Mouse (Mus musculus): ENCODE measurements around the gene Trip6.

Trip6 gene

DNA sequence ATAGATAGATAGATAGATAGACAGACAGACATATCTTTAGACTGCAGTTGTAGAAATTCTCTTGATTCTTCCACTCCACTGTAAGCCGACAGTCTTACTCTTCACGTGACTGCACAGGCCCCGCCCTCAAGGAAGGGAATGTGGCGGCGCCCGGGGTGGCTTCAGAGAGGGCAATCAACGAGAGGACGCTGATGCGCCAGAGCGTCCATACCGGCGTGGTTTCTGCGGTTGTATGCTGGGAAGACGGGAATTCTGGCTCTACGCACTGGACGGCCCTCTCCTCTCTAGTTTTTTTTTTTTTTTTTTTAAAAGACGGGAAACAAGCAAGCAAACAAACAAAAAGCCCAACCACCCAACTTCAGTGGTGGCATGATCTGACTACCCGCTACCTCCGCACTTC lies 24.1 kb upstream of the Trip6 start:
- DNase-seq, result peak; percentile 92 to 95

DNA sequence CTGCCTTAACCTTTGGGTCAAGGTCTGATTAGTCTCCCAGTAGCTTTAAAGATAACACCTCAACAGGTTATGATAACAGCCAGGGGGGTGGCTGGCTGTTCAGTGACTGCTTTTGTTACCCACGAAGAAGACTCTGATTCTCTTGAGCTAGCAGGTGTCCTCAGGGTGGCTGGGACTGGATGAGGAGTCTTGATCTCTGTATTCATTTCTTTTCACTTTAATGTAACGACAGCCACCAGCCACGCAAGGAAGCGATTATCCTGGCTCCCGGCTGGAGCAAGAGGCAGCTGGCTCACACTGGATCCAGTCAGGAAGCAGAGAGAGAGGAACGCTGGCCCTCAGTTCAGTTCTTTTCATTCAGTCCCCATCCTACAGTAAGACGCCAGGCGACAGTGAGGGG lies 23.0 kb upstream of the Trip6 start:
- no peak for DNase-seq

DNA sequence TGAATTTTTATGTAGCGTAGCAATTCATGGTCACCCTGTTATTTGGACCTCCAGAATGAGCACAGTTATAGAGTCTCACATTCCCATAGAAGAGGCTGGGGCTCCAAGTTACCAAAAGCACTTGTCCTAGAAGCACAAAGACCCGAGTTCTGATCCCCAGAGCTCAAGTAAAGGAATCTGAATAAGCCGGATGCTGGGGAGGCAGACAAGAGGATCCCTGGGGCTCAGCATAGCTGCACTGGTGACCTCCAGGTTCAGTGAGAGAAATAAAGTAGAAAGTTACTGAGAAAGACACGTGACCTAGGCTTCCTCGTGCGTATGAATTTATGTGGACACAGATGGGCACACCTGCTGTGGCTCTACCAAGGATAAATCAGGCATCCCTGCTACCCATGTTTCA lies 20.9 kb upstream of the Trip6 start:
- no peak for DNase-seq

DNA sequence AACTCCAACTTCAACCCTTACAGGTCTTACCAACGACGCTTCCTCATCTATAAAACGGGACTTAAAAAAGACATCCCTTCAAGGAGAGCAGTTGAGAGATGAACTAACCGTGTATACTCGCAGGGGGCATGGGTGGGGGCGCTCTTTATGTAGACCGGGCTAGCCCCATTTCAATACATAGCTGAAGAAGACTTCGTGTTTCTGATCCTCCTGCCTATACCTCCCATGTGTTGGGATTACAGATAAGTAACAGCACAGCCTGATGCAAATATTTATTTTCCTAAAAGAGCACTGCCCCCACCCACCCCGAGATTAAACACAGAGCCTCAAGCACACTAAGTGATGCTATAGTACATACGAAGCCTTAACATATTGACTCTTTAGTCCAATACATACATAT lies 20.1 kb upstream of the Trip6 start:
- DNase-seq, result no peak

DNA sequence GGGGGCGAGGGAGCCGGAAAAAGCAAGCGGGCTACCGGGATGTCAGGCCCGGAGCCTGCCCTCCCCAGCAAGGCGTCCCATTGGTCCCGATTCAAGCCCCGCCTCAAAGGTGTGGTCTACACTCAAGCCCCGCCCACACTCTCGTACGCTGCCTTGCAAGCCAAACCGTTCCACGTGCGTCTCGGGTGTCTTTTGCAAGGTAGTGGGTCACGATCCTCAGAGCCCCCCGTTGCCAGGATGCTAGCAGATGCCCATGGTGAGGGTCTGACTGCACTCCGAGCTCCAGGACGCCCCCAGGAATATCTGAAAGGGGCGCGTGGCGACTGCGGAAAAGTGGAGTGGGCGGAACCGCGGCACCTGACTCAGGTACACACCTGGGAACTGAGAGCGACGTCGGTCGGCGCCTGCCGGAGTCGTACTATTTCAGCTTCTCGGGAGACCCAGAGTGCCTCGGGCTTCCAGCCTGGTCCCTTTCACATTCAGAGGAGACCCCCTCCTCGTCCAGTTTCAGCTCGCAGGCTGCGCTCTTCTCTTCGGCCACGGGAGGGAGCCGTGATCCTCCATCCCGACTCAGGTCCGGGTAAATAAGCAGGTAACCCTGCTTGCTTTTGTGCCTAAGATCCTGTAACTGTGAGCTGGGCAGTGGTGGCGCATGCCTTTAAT lies 19.4 kb upstream of the Trip6 start, which contains the start of gene Slc12a9:
Gene Slc12a9, minus strand, starts transcription at position 86 of the 663 bp plus-strand sequence.
- peak; percentile 95 to 99 for DNase-seq

DNA sequence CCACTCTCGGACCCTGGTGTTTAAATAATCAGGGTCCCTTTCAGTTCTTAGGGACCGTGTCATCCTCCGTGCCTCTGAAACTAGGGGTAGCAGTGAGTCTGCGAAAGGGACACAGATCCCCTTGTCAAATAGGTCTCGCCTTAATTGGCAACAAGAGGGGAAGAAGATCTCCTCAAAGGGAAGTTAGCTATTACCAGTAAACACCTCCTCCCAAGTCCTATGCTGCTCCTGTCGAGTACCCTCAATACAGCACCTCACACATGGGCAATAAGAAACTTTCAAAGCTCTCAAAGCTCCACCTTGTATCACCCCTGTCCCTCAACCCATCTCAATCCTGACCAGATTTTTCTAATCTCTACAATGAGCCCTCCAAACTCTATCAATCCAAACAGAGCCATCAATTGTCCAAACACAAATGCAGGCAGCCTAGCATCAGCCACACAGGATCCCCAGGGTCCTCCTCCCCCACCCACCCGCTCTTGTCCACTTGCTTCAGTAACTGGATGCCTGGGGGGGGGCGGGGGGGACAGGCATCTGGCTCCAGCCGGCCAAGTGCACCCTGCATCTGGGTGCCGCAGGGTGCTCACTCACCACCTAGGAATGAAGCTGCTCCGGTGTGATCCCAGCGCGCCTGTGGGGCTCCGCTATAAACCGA lies 18.8 kb upstream of the Trip6 start:
- DNase-seq, result no peak

DNA sequence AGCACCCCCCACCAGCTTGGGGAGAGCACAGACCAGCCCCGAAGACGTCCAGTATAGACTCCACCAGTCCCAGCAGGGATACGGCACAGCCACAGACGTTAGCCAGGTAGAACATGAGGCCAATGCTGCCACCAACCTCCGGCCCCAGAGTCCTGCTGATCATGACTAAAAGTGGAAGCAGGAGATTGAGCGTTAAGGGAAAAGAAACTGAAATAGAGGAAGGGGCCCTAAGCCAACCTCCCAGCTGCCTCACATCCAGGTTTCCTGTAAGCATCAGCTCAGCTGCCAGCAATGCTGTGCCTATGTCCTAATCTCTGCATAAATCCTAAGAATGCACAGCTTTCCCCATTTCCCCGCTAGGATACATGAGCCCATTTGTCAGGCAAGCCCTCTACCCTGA lies 16.7 kb upstream of the Trip6 start:
- no peak for DNase-seq

DNA sequence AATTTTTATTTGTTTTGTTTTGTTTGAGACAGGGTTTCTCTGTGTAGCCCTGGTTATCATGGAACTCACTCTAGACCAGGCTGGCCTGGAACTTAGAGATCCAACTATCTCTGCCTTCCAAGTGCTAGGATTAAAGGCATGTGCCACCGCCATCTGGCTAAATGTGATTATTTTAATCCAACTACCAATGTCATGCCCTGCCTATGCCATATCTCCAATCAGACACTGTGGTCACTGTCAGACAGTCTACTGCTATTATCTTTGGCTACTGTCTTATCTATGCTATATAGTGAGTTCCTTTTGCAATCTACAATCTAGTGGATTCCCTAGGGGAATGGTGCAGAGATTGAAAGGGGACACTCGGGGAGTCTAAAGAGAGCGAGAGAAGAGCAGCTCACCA lies 6.8 kb upstream of the Trip6 start:
- no peak for DNase-seq

DNA sequence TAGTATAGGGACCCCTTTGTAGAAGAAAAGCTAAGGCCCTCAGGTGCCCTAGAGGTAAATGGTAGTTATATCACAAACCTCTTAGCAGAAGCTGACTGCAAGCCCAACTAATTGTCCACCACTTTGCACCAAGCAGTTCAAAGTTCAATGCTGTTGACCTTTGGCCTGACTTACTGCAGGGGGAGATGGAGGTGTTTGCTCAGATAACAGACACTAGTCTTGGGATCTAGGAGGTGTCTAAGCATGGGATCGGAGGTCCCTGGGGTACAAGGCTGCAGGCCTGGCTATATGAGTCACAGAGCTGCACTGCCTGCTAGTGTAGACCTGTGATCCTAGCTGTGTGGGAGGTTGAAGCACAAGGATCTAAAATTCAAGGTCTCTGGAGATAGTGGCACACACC lies 4.4 kb upstream of the Trip6 start:
- no peak for DNase-seq

DNA sequence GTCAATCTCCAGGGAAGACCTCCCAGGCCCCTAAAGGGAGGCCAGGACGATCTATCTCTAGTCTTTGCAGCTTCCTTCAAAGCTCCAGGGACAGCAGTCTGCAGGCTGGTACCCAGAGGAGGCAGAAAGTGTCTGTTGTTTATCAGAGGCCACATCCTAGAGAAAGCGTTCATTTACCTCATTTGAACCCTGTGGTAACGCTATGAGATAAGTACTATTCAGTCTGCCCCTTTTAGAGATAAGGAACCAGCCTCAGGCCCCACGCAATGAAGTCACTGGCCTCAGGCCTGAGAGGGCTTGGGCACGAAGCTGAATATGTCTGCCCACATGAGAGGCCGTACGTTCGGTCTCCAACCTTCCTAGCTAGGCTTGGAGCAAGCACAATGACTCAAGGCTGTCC lies 3.2 kb upstream of the Trip6 start:
- no peak for DNase-seq

DNA sequence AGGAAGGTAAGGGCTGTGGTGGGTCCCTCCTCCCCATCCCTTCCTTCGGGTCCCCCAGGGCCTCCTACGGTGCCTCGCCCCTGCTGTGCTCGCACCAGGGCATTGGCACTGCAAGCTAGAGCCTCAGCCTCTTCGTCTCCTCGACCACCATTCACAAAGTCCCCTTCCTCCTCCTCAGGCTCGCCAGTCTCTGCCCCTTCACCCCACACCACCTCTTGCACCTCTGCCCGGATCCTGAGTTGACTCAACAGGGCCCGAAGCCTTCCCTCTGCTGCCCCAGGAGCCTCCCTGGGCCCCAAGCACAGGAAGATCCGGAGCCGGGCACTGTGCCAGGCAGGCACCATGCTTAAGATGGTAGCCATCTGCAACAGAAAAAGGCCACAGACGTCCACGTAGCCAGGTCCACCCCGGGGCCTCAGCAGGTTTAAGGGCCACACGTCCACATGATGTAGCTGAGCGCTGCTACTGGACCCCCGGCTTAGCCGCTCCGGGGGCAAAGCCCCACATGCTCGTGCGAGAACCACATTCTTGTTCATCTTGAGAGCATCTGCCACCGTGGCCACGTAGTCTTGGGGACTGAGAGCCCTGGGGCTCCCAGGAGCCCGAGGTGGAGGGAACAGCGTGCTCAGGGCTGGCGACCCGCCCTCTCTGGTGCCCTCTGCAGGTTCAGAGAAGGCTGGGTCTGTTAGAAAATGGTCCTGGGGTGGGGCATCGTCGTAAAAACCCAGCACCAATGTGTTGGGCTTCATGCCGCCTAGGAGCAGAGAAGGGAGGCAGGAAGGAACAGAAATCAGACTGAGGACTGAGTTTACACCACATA lies 1.1 kb upstream of the Trip6 start:
- DNase-seq, result peak; percentile 42 to 68

DNA sequence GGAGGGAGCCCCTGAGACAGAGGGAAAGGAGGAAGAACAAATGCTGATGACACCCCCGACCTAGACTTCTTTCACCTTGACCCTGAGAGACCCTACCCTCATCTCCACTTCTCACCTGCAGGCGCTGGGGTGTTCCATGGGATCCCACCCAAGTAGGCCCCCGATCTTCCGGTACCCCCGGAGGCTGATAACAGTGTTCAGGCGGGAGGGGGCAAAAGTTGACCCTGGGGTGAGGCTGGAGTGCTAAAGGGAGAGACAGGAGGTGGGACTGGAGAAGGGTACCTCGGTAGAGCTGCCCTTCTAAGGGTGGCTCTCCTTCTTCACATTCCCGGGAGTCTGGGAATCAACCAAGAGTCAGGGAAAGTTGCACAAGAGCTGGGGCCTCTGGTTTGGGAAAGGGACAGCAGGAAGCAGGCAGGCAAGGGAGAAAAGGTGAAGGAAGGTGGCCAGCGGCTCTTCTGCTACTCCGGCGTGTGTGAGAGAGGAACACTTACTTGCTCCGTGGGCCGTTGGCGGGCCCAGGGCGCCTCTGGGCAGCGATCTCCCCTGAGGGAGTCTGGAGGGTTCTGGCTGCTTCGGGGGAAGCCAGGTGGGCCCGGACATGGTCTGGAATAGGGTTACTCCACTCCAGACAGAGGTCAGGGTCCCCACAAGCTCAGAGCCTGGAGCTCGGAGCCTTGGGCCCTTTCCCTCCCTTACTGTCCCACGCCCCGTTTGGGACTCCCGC lies 575 bp downstream of the Trip6 start:
- DNase-seq, result no peak

DNA sequence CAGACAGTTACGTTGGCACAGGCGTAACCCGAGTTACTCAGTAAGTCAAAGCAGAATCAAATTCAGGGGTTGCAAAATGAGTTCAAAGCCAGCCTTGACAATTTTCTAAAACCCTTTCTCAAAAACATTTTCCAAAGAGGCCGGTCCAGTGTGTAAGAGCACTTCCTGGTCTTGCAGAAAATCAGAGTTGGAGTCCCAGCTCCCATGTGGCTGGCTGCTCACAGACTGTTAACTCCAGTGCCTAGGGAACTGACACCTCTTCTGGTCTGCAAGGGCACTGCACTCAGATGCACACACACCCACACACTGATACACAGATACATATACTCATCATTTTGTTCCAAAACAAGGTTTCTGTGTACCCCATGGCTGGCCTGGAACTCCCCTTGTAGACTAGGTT lies 5.8 kb downstream of the Trip6 start:
- DNase-seq, result no peak

DNA sequence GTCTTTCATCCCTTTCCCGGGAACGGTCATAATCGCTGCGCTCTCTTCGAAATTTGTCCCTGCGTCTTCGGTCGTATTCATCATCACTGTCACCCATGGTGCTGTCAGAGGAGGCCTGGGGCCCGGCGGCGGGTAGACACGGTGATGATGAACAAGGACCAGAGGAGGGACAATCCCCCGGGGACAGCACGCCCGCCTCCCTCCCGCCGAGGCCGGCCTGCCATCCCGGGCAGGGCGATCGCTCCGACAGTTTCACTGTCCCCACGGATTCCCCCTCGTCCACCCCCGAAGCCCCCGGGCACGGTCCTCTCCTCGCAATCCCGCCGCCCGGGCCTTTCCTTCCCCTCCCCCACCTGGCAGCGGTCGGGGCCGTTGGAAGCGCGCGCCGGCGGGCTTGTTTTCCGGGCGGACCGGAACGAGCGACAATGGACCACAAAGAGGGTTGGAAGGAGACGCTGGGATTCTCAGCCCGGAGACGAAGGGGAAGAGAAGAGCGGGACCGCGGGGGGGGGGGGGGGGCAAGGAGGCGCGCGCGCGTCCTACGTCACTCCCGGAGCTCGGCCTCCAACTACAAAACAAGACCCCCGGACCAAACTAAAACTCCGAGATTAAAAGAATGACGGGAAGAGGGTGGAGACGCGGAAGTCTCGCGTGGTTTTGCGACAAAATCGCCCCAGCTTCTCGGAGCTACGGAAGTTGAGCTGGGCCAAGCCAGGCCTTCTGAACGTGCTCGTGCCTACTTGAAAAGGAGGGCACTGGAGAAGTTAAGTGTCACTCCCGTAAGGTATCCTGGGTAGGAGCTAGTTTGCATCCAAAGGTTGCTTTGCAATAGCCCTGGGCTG lies 6.9 kb downstream of the Trip6 start, which contains the start of gene Srrt:
Gene Srrt, minus strand, starts transcription at position 604 of the 842 bp plus-strand sequence.
- DNase-seq, result peak; percentile 91 to 94

DNA sequence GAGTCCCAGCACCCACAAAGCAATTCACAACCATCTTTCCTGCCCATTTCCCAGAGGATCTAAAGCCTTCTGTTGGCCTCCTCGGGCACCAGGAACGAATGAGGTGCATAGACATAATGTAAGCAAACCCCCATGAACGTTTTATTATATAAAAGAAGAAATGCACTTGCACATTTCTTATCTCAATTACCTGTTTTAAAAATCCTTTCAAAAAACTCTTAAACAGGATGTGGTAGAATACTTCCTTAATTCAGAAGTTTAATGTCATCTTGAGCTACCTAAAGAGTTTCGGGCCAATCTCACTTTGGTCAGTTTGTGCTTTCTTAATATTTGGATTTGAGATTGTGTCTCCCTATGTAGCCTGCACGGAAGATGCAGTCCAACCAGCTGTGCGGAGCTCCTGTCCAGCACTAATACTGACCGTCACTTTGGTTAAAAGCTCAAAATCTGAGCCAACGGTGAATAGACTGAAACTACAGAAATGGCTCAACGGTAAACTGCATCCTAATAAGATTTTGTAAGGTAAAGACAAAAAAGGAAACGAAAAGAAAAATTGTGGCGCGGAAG lies 7.7 kb downstream of the Trip6 start:
- no peak for DNase-seq

DNA sequence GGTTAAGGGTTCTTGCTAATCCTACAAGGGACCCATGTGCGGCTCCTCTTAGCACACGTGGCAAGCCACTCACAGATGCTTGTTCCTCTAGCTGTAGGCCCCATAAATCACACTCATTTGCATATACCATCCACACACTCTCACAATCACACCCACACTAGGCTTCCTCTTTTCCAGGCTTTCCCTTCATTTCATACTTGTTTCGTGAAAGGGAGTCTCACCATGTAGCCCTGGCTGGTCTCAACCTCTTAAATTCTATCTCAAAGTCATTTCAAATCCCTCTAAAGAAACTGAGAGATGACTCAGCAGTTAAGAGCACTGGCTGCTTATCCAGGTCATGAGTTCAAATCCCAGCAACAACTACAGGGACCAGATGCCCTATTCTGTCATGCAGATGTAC lies 8.4 kb downstream of the Trip6 start:
- no peak for DNase-seq

DNA sequence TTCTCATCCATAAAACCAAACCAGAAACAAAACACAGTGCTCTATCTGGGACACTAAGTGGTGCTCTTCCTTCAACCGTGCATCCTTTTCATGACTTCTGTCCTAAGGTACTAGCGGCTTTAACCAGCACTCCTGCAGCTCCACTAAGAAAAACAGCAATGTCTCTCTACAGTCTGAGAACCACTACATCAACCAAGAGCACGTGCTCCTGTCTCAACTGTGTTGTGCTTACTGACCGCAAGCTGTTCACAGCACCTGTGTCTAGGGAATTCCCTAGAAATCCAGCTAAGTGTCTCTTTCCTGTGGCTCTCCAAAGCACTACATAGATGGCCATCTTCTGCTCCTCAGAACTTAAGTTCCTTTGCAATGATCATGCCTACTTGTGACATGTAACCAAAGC lies 9.4 kb downstream of the Trip6 start:
- DNase-seq, result no peak

DNA sequence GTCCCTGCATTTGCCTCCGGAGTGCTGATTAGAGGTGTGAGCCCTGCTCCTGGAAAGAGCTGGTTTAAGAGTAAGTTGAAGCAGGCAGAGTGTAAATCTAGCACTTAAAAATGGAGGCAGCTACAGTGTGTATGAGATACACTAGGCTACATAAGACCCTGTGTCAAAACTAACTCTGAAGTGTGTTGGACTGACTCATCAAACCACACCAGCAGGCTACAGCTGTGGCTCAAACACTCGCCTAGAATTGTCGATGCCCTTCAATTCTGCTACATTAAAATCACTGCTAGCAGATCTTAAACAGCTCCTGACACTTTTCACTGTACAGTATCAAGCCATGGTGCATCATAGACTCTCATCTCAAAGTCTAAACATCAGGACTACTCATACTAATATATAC lies 10.0 kb downstream of the Trip6 start:
- DNase-seq, result no peak

DNA sequence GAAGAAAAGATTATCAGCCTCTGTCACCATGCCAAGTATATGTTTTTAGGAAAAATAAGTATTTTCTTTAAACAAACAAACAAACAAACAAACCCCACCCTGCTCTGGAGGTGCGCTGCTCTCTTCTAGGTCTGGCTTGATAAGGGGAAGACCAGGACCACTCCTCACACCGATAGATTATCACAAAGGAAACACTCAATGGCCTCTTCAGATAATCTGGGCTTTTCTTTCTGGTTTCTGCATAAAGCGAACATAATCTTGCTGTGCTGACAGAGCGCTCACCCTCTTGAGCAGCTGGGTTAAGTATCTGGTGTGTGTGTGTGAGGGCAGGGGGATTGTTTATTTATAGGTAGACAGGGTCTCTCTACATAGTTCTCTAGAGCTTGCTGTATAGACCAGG lies 10.6 kb downstream of the Trip6 start:
- no peak for DNase-seq

DNA sequence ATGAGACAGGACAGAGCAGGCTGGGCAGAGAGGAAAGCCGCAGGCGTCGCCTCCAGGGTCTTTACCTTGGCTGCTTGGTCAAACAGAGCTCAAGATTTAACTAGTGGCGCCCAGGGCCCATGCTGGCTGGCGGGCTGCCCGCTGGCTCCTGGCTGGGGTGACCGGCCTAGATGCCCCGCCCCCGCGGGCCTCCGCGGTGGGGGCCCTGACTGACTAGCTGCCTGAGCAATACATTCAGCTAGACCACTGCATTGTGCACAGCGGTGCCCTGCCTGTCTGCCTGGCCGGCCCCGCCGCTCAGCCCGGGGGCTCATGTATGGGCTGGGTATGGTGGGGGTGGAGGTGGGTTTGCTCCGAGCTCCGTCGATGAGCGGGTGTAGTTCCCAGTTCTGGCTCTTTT lies 13.0 kb downstream of the Trip6 start:
- DNase-seq, result no peak

DNA sequence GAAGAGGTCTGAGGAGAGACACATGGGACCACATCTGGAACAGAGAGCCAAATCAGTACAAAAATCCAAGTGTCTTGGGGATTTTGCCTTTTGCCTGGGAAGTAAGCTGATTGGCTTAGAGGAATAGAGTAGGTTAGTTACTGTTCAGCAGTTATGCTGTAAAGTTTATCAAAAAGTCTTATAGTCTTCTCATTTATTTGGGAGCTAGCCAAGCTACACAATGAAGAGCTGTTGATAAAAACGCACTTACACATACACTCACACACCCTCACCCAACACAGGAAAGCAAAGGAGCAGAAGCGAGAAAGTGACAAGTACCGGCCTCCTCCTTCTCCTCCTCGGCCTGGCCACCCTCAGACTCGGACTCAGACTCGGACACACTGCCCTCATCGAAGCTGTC lies 15.0 kb downstream of the Trip6 start:
- DNase-seq, result no peak

DNA sequence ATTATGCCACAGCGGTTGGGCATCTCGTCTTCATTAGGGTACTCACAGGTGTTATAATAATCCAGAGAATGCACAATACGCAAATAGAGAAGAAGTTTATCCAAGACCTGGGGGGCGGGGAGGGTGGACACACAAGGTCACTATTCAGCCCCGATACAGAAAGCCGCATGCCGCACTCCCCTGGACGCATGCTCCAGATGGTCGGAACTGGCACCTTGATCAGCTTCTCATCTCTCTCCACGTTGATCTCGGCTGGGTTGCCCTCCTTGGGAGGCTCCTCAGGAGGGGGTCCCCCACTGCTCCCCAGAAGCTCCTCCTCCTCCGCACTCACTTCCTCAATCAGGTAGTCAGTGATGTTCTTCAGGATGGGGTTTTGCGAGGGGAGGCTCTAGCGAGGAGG lies 17.1 kb downstream of the Trip6 start:
- no peak for DNase-seq
